Mouse (Mus musculus): ENCODE data around the gene Thpo. TPM values are rescaled to one million over a fixed set of nuclear protein-coding genes. Genes with fewer than 3 reads are reported as not detected.

Thpo gene
- total RNA-seq, 1 experiment = 0.18 TPM

DNA sequence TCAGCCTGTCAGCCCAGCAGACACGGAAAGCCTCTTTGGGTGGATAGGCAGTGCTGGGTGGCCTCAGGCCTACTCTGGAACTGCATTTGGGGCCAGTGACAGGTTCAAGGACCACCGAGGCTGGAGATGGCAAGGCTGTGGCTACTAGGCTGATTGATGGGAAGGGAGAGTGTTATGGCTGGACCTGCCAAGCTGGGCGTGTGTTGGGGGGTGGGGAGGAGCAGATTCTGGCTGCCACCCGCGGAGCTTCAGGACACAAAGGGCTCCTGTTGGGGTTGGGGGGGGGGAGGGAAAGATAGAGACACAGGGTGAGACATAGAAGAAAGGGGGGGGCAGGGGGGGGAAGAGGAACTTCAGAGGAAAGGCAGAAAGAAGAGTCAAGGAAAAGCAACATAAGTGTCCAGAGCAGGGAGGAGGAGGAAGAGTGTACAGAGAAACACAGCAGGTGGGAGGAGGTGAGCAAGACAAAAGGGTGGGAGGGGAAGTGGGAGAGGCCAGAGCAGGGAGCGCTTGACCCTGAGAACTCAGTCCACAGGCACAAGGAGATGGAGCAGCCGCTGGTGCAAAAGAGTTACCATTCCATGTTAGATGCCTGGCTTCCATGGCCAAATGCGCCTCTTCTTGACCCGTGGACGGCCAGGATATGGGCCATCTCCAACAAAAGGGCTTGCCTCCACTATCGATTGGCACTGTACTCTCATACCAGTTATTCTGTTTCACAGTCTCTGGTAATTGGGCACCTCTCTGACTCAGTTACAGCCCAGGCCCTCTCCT, 19.8 kb downstream of the Thpo start:
- no peak for DNase-seq (ENCODE audit: low read depth, low spot score)
- no peak overlapping the region; the same call in 1 of the 2 replicates for H3K27ac ChIP-seq (ENCODE audit: insufficient read depth, low read depth, low read length, poor library complexity, severe bottlenecking)
- peaks cover 33% of the 10 kb centered on the region for H3K36me3 ChIP-seq (ENCODE audit: control insufficient read depth, insufficient read depth, low read length, poor library complexity, severe bottlenecking)
- H3K9ac ChIP-seq (ENCODE audit: insufficient read depth, low read depth, low read length, poor library complexity, severe bottlenecking) = peak overlapping the region; percentile 36; the same call in 1 of the 2 replicates
- H3K4me3 ChIP-seq (ENCODE audit: insufficient read depth in 1 of 2, low read depth in 1 of 2, low read length in 2 of 2, poor library complexity in 1 of 2, severe bottlenecking in 1 of 2) = peak overlapping the region; percentile 87 to 88
- H3K9me3 ChIP-seq (ENCODE audit: control insufficient read depth, insufficient read depth, low read depth, low read length) = no peaks in the 10 kb centered on the region
- TF ChIP-seq ZNF384 (IDR thresholded peaks at IDR 0.05; ENCODE audit: low read depth, low read length) = no peak
- TF ChIP-seq HCFC1 (IDR thresholded peaks at IDR 0.05; ENCODE audit: borderline replicate concordance, insufficient read depth, low read length) = no peak
- no peak for TF ChIP-seq ZC3H11A (IDR thresholded peaks at IDR 0.05; ENCODE audit: borderline replicate concordance, low read depth, low read length)
- no peak for TF ChIP-seq MAFK (IDR thresholded peaks at IDR 0.05; ENCODE audit: insufficient read depth, low read depth, low read length)
- TF ChIP-seq CHD2 (IDR thresholded peaks at IDR 0.05; ENCODE audit: low read depth, low read length) = no peak
- peaks cover 2 to 19% of the 10 kb centered on the region in 2 experiments; a peak in 3 of 4 replicates for H3K4me1 ChIP-seq (ENCODE audit: control insufficient read depth in 2 of 2, insufficient read depth in 2 of 2, low read length in 2 of 2, poor library complexity in 1 of 2)
- in situ Hi-C loops (cut with MboI; ENCODE audit: low sequenced_read_pairs in 2 of 2, unreplicated experiment in 2 of 2) = no loop called here

DNA sequence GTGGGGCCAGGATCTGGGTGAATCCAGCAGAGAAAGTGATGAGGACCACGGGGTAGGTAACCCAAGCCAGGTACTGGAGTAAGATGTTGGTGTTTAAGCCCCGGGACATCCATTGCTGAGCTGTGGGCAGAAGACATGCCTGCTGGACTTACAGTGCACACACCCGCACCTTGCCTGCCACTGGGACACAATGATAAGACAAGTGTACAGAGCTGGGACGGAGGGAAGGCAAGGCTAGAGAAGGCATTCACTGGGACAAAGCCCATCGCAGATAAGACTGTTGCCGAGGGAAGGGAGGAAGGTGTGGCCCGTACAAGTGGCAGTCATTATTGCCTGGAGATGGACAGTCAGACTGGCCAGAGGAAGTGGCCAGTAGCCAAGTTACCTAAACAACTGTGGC, 21.4 kb downstream of the Thpo start:
- TF ChIP-seq ZC3H11A (IDR thresholded peaks at IDR 0.05; ENCODE audit: borderline replicate concordance, low read depth, low read length) = no peak
- TF ChIP-seq MAFK (IDR thresholded peaks at IDR 0.05; ENCODE audit: insufficient read depth, low read depth, low read length) = no peak
- no peak for TF ChIP-seq CHD2 (IDR thresholded peaks at IDR 0.05; ENCODE audit: low read depth, low read length)
- TF ChIP-seq HCFC1 (IDR thresholded peaks at IDR 0.05; ENCODE audit: borderline replicate concordance, insufficient read depth, low read length) = no peak
- TF ChIP-seq ZNF384 (IDR thresholded peaks at IDR 0.05; ENCODE audit: low read depth, low read length) = no peak
- no peaks in the 10 kb centered on the region for H3K9me3 ChIP-seq (ENCODE audit: control insufficient read depth, insufficient read depth, low read depth, low read length)
- DNase-seq (ENCODE audit: low read depth, low spot score) = no peak
- H3K36me3 ChIP-seq (ENCODE audit: control insufficient read depth, insufficient read depth, low read length, poor library complexity, severe bottlenecking) = peaks cover 49% of the 10 kb centered on the region
- no peak overlapping the region for H3K9ac ChIP-seq (ENCODE audit: insufficient read depth, low read depth, low read length, poor library complexity, severe bottlenecking)
- no peak overlapping the region for H3K4me3 ChIP-seq (ENCODE audit: insufficient read depth in 1 of 2, low read depth in 1 of 2, low read length in 2 of 2, poor library complexity in 1 of 2, severe bottlenecking in 1 of 2)
- H3K4me1 ChIP-seq (ENCODE audit: control insufficient read depth in 2 of 2, insufficient read depth in 2 of 2, low read length in 2 of 2, poor library complexity in 1 of 2) = peaks cover 2 to 22% of the 10 kb centered on the region in 2 experiments; a peak in 2 of 4 replicates
- no peak overlapping the region for H3K27ac ChIP-seq (ENCODE audit: insufficient read depth, low read depth, low read length, poor library complexity, severe bottlenecking)
- in situ Hi-C loops (cut with MboI; ENCODE audit: low sequenced_read_pairs in 2 of 2, unreplicated experiment in 2 of 2) = no loop called here

DNA sequence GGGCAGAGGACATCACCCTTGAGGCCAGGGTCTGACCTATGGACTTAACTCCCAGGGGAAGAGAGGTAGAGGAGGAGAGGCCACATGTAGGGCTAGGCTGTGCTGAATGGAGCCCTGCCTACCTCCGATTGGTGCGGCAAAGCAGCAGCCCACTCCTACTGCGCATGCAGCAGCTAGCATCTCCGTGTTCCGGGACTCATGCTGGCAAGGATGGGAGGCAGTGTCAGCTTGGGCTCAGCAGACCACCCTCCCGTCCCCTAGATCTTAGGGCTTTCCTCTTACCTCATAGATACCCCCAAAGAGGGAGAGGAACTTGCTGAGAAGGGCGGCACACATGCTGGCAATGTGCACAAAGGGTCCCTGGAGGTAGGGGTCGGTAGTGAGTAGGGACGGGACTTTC, 22.1 kb downstream of the Thpo start:
- Histone ChIP-seq H3K36me3 (ENCODE audit: control insufficient read depth, insufficient read depth, low read length, poor library complexity, severe bottlenecking) (peaks cover 56% of the 10 kb centered on the region), H3K27ac (ENCODE audit: insufficient read depth, low read depth, low read length, poor library complexity, severe bottlenecking) (no peak overlapping the region), H3K9ac (ENCODE audit: insufficient read depth, low read depth, low read length, poor library complexity, severe bottlenecking) (no peak overlapping the region), H3K9me3 (ENCODE audit: control insufficient read depth, insufficient read depth, low read depth, low read length) (no peaks in the 10 kb centered on the region), H3K4me1 (ENCODE audit: control insufficient read depth in 2 of 2, insufficient read depth in 2 of 2, low read length in 2 of 2, poor library complexity in 1 of 2) (peaks cover 2 to 29% of the 10 kb centered on the region in 2 experiments; a peak in 2 of 4 replicates), H3K4me3 (ENCODE audit: insufficient read depth in 1 of 2, low read depth in 1 of 2, low read length in 2 of 2, poor library complexity in 1 of 2, severe bottlenecking in 1 of 2) (no peak overlapping the region)
- TF ChIP-seq CHD2 (IDR thresholded peaks at IDR 0.05; ENCODE audit: low read depth, low read length) = no peak
- in situ Hi-C loops (cut with MboI; ENCODE audit: low sequenced_read_pairs in 2 of 2, unreplicated experiment in 2 of 2) = no loop called here
- DNase-seq (ENCODE audit: low read depth, low spot score) = no peak

DNA sequence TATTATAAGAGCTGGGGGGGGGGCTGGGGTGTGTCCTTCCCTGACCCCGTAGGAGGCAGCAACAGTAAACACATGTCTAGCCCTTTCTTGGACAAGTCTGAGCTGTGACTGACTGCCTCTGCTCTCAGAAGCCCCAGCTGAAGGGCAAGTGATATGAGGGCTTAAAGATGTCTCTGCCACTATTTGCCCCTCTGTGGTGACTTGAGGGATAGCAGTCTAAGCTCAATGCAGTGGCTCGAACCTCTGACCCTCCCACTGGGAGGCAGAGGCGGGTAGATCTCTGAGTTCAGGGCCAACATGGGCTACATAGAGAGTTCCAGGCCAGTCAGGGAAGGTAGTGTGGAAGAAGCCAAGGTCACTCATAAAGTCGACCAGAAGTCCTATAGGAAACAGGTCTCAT, 23.5 kb downstream of the Thpo start:
- Histone ChIP-seq H3K9me3 (ENCODE audit: control insufficient read depth, insufficient read depth, low read depth, low read length) (no peaks in the 10 kb centered on the region), H3K4me1 (ENCODE audit: control insufficient read depth in 2 of 2, insufficient read depth in 2 of 2, low read length in 2 of 2, poor library complexity in 1 of 2) (peaks cover 7 to 36% of the 10 kb centered on the region in 2 experiments), H3K36me3 (ENCODE audit: control insufficient read depth, insufficient read depth, low read length, poor library complexity, severe bottlenecking) (peaks cover 63% of the 10 kb centered on the region), H3K27ac (ENCODE audit: insufficient read depth, low read depth, low read length, poor library complexity, severe bottlenecking) (no peak overlapping the region), H3K4me3 (ENCODE audit: insufficient read depth in 1 of 2, low read depth in 1 of 2, low read length in 2 of 2, poor library complexity in 1 of 2, severe bottlenecking in 1 of 2) (no peak overlapping the region), H3K9ac (ENCODE audit: insufficient read depth, low read depth, low read length, poor library complexity, severe bottlenecking) (no peak overlapping the region)
- TF ChIP-seq HCFC1 (IDR thresholded peaks at IDR 0.05; ENCODE audit: borderline replicate concordance, insufficient read depth, low read length) = no peak
- no peak for TF ChIP-seq ZNF384 (IDR thresholded peaks at IDR 0.05; ENCODE audit: low read depth, low read length)
- TF ChIP-seq CHD2 (IDR thresholded peaks at IDR 0.05; ENCODE audit: low read depth, low read length) = no peak
- TF ChIP-seq ZC3H11A (IDR thresholded peaks at IDR 0.05; ENCODE audit: borderline replicate concordance, low read depth, low read length) = no peak
- no peak for TF ChIP-seq MAFK (IDR thresholded peaks at IDR 0.05; ENCODE audit: insufficient read depth, low read depth, low read length)
- no peak for DNase-seq (ENCODE audit: low read depth, low spot score)
- in situ Hi-C loops (cut with MboI; ENCODE audit: low sequenced_read_pairs in 2 of 2, unreplicated experiment in 2 of 2) = no loop called here
